Mouse (Mus musculus) layer of hippocampus, postnatal 14 days (tissue): ENCODE results near the gene Olfr818. TPM values are rescaled to one million over a fixed set of nuclear protein-coding genes. Genes with fewer than 3 reads are reported as not detected.
"Not testable (repeated sequence)": the region's sequence is repeated elsewhere in the genome, so short reads cannot be mapped to it uniquely, and the experiment has no call there.

Experiments used
- DNase-seq, 2 experiments: peaks; one replicate each; pipeline ENCODE4 v3.0.0; 2021 to 2022; ENCODE audit warnings: low spot score in 2 of 2, mixed read lengths in 1 of 2
- long read RNA-seq, 2 experiments: library from polyadenylated mRNA; stranded (forward); transcript quantifications; one replicate each; pipeline ENCODE4 v2.0.0; 2021
- total RNA-seq, 2 experiments: library from RNA; stranded (reverse); gene quantifications; 2 replicates each; pipeline ENCODE4 v1.2.3; 2021

The Olfr818 gene
- total RNA-seq = not detected
- long read RNA-seq, experiment 1 = 0 reads
- long read RNA-seq, experiment 2 = 0 reads

GRCm38 (mm10) chr10:129949000-129949399 is at the start of gene Olfr818:
Gene Olfr818, minus strand, starts transcription at chr10:129949100.
- DNase-seq = no peak

GRCm38 (mm10) chr10:129984962-129985361 is 36.1 kb upstream of the Olfr818 start, which contains the start of gene Gm10310:
Gene Gm10310, minus strand, starts transcription at chr10:129985062.
- DNase-seq = not testable (repeated sequence)

- not testable (repeated sequence) for DNase-seq
Observed at GRCm38 (mm10) chr10:129981867-129982266, 33.0 kb upstream of the Olfr818 start.

GRCm38 (mm10) chr10:129976040-129976439 is 27.1 kb upstream of the Olfr818 start, which contains the start of gene Olfr247:
Gene Olfr247, minus strand, starts transcription at chr10:129976140.
- not testable (repeated sequence) for DNase-seq

- not testable (repeated sequence) for DNase-seq
Observed at GRCm38 (mm10) chr10:129972994-129973393, 24.1 kb upstream of the Olfr818 start.

- DNase-seq = not testable (repeated sequence)
Observed at GRCm38 (mm10) chr10:129967166-129967565, 18.3 kb upstream of the Olfr818 start, which contains the start of gene Olfr819. Gene Olfr819, minus strand, starts transcription at chr10:129967266.

GRCm38 (mm10) chr10:129966232-129966631 is 17.3 kb upstream of the Olfr818 start:
- not testable (repeated sequence) for DNase-seq

- no peak for DNase-seq
Observed at GRCm38 (mm10) chr10:129915497-129915896, 33.4 kb downstream of the Olfr818 start, which contains the start of gene Olfr816. Gene Olfr816, minus strand, starts transcription at chr10:129915597.

- not testable (repeated sequence) for DNase-seq
Observed at GRCm38 (mm10) chr10:129905767-129906166, 43.1 kb downstream of the Olfr818 start, which contains the start of gene Olfr815. Gene Olfr815, minus strand, starts transcription at chr10:129905867.

Other genes with a start within 250 kb of the Olfr818 start
- gene Olfr804, start 245.9 kb downstream of the Olfr818 start, total RNA-seq = not detected
- gene Olfr805, start 219.7 kb downstream of the Olfr818 start, total RNA-seq = not detected
- gene Olfr806, start 207.2 kb downstream of the Olfr818 start, total RNA-seq = not detected
- gene Olfr807, start 191.3 kb downstream of the Olfr818 start, total RNA-seq = not detected
- gene Olfr808, start 183.6 kb downstream of the Olfr818 start, total RNA-seq = not detected
- gene Olfr809, start 174.5 kb downstream of the Olfr818 start, total RNA-seq = not detected
- not detected for gene Olfr810, start 154.2 kb downstream of the Olfr818 start, total RNA-seq
- gene Olfr811, start 144.7 kb downstream of the Olfr818 start, total RNA-seq = not detected
- not detected for gene Olfr812, start 103.0 kb downstream of the Olfr818 start, total RNA-seq
- not detected for gene Olfr813, start 93.7 kb downstream of the Olfr818 start, total RNA-seq
- not detected for gene Olfr814, start 69.2 kb downstream of the Olfr818 start, total RNA-seq
- gene Olfr815, start 43.2 kb downstream of the Olfr818 start, total RNA-seq = not detected
- not detected for gene Olfr816, start 33.5 kb downstream of the Olfr818 start, total RNA-seq
- gene Olfr819, start 18.2 kb upstream of the Olfr818 start, total RNA-seq = not detected
- gene Olfr247, start 27.0 kb upstream of the Olfr818 start, total RNA-seq = not detected
- gene Gm10310, start 36.0 kb upstream of the Olfr818 start, total RNA-seq = not detected
- not detected for gene Olfr820, start 63.5 kb upstream of the Olfr818 start, total RNA-seq
- not detected for gene Olfr821, start 81.2 kb upstream of the Olfr818 start, total RNA-seq
- not detected for gene Olfr822, start 122.1 kb upstream of the Olfr818 start, total RNA-seq
- not detected for gene Olfr823, start 166.3 kb upstream of the Olfr818 start, total RNA-seq
- gene Olfr824, start 180.9 kb upstream of the Olfr818 start, total RNA-seq = not detected
- not detected for gene Olfr825, start 217.7 kb upstream of the Olfr818 start, total RNA-seq
- gene Olfr826, start 235.1 kb upstream of the Olfr818 start, total RNA-seq = not detected